Mouse (Mus musculus) lung, postnatal 0 days (tissue): ENCODE results near the gene Slc25a47. TPM values are rescaled to one million over a fixed set of nuclear protein-coding genes. Genes with fewer than 3 reads are reported as not detected.

Experiments
- ATAC-seq: fragments of 200-750 bp; cut with Nextera tagmentation; 2 replicates; pipeline ENCODE4 v1.8.0; 2017; ENCODE audit warnings: moderate library complexity
- DNase-seq: peaks from one replicate; pipeline ENCODE4 v3.0.0-alpha.2; 2016; ENCODE audit warnings: low spot score
- H3K27ac ChIP-seq: fragments of 300-500 bp; sonication (generic); 2 replicates; pipeline ENCODE4 v1.5.1; 2014; ENCODE audit warnings: antibody characterized with exemption, mild to moderate bottlenecking, low read length, mixed read lengths
- H3K27me3 ChIP-seq: fragments of 300-500 bp; sonication (generic); replicated peaks from 2 replicates; pipeline ENCODE4 v1.6.1; 2014; ENCODE audit warnings: low read length, mixed read lengths; ENCODE audit not compliant: insufficient read depth
- H3K36me3 ChIP-seq: fragments of 300-500 bp; sonication (generic); 2 replicates; pipeline ENCODE4 v1.6.1; 2014; ENCODE audit warnings: low read length, mixed read lengths; ENCODE audit not compliant: insufficient read depth
- H3K4me1 ChIP-seq: fragments of 300-500 bp; sonication (generic); 2 replicates; pipeline ENCODE4 v1.6.1; 2014; ENCODE audit warnings: antibody characterized with exemption, low read depth, low read length, mixed read lengths; ENCODE audit not compliant: insufficient read depth
- H3K4me2 ChIP-seq: fragments of 300-500 bp; sonication (generic); replicated peaks from 2 replicates; pipeline ENCODE4 v1.6.1; 2014; ENCODE audit warnings: low read depth, mild to moderate bottlenecking, low read length, moderate library complexity, mixed read lengths
- H3K4me3 ChIP-seq: fragments of 300-500 bp; sonication (generic); 2 replicates; pipeline ENCODE4 v1.5.1; 2014; ENCODE audit warnings: low read depth, low read length
- H3K9ac ChIP-seq: fragments of 300-500 bp; sonication (generic); replicated peaks from 2 replicates; pipeline ENCODE4 v1.6.1; 2014; ENCODE audit warnings: low read depth, mild to moderate bottlenecking
- H3K9me3 ChIP-seq: fragments of 300-500 bp; sonication (generic); 2 replicates; pipeline ENCODE4 v1.6.1; 2016; ENCODE audit warnings: low read length, mixed read lengths
- CTCF ChIP-seq: IDR thresholded peaks from 2 replicates; pipeline ENCODE4 v1.5.1; 2016; ENCODE audit warnings: antibody characterized with exemption, mild to moderate bottlenecking
- EP300 ChIP-seq: IDR thresholded peaks from 2 replicates; pipeline ENCODE4 v1.6.1; 2016; ENCODE audit warnings: antibody characterized with exemption, mild to moderate bottlenecking, control low read depth
- WGBS: fragments of 180-500 bp; shearing (Covaris S2); extraction: QIAGEN DNeasy Blood & Tissue Kit; methylation state at CpG from one replicate; pipeline ENCODE4 v1.1.7; 2014; 5-methylcytosine and 5-hydroxymethylcytosine counted together
- polyA plus RNA-seq: library from polyadenylated mRNA; unstranded; fragments of >200 nt; fragmentation: Nextera tagmentation; extraction: Ambion mirVana; gene quantifications from 2 replicates; pipeline ENCODE4 v1.2.1, GENCODE M21; 2015

The Slc25a47 gene
- polyA plus RNA-seq, 1 experiment from 2014 or later, result 8.5 TPM

- no peak overlapping the region for H3K9ac ChIP-seq
- H3K27ac ChIP-seq, result no peak overlapping the region
- no peaks in the 10 kb centered on the region for H3K9me3 ChIP-seq
- no peak for TF ChIP-seq CTCF
- no peak for TF ChIP-seq EP300
- H3K36me3 ChIP-seq, result no peaks in the 10 kb centered on the region; the same call in 1 of the 2 replicates
- no peak overlapping the region for H3K4me2 ChIP-seq
- 48% methylated on average over 8 of the region's 8 CpGs for WGBS
- DNase-seq, result no peak
- no peaks in the 10 kb centered on the region for H3K27me3 ChIP-seq
- no peaks in the 10 kb centered on the region for H3K4me1 ChIP-seq
- peak; percentile 32; the same call in 1 of the 2 replicates for ATAC-seq
- H3K4me3 ChIP-seq, result no peak overlapping the region
These were observed 12.8 kb upstream of the Slc25a47 start for GRCm38 (mm10) chr12:108823036-108823435.

GRCm38 (mm10) chr12:108824225-108824874, 11.5 kb upstream of the Slc25a47 start:
- Histone ChIP-seq H3K9ac (no peak overlapping the region), H3K4me1 (no peaks in the 10 kb centered on the region), H3K4me3 (no peak overlapping the region), H3K27me3 (no peaks in the 10 kb centered on the region), H3K36me3 (no peaks in the 10 kb centered on the region), H3K27ac (no peak overlapping the region), H3K4me2 (no peak overlapping the region), H3K9me3 (no peaks in the 10 kb centered on the region)
- TF ChIP-seq EP300, result no peak
- no peak for TF ChIP-seq CTCF
- DNase-seq (no peak), ATAC-seq (no peak)
- 85% methylated on average over 15 of the region's 15 CpGs for WGBS

- WGBS, result 92% methylated on average over 13 of the region's 13 CpGs
- no peak overlapping the region for H3K4me2 ChIP-seq
- ATAC-seq, result no peak
These were observed 10.2 kb upstream of the Slc25a47 start for GRCm38 (mm10) chr12:108825561-108826224.

GRCm38 (mm10) chr12:108826282-108826957, 9.4 kb upstream of the Slc25a47 start:
- WGBS, result 93% methylated on average over 19 of the region's 19 CpGs
- no peaks in the 10 kb centered on the region for H3K9me3 ChIP-seq
- H3K27ac ChIP-seq, result no peak overlapping the region
- no peaks in the 10 kb centered on the region for H3K27me3 ChIP-seq
- TF ChIP-seq CTCF (no peak), EP300 (no peak)
- no peaks in the 10 kb centered on the region for H3K36me3 ChIP-seq
- DNase-seq (no peak), ATAC-seq (no peak)
- H3K4me1 ChIP-seq, result peaks cover 11% of the 10 kb centered on the region; the same call in 1 of the 2 replicates
- H3K4me2 ChIP-seq, result no peak overlapping the region
- H3K9ac ChIP-seq, result no peak overlapping the region
- H3K4me3 ChIP-seq, result no peak overlapping the region

More at GRCm38 (mm10) chr12:108825561-108826224, 10.2 kb upstream of the Slc25a47 start:
- no peak for DNase-seq
- H3K4me3 ChIP-seq, result no peak overlapping the region
- no peaks in the 10 kb centered on the region for H3K9me3 ChIP-seq
- H3K27ac ChIP-seq, result no peak overlapping the region
- H3K9ac ChIP-seq, result no peak overlapping the region
- no peaks in the 10 kb centered on the region for H3K36me3 ChIP-seq
- peaks cover 5% of the 10 kb centered on the region; the same call in 1 of the 2 replicates for H3K4me1 ChIP-seq
- no peak for TF ChIP-seq EP300
- TF ChIP-seq CTCF, result no peak
- H3K27me3 ChIP-seq, result no peaks in the 10 kb centered on the region

GRCm38 (mm10) chr12:108826958-108827535, 8.8 kb upstream of the Slc25a47 start:
- Histone ChIP-seq H3K4me3 (no peak overlapping the region), H3K36me3 (no peaks in the 10 kb centered on the region), H3K9me3 (no peaks in the 10 kb centered on the region), H3K27ac (no peak overlapping the region), H3K9ac (no peak overlapping the region), H3K27me3 (no peaks in the 10 kb centered on the region), H3K4me1 (peaks cover 11% of the 10 kb centered on the region; the same call in 1 of the 2 replicates), H3K4me2 (no peak overlapping the region)
- WGBS, result 89% methylated on average over 28 of the region's 28 CpGs
- TF ChIP-seq CTCF, result no peak
- no peak for TF ChIP-seq EP300
- ATAC-seq (no peak), DNase-seq (no peak)

- ATAC-seq, result no peak
- Histone ChIP-seq H3K27ac (no peak overlapping the region), H3K9me3 (no peaks in the 10 kb centered on the region), H3K9ac (no peak overlapping the region), H3K4me1 (peaks cover 16% of the 10 kb centered on the region; the same call in 1 of the 2 replicates), H3K36me3 (no peaks in the 10 kb centered on the region), H3K4me3 (no peak overlapping the region), H3K27me3 (no peaks in the 10 kb centered on the region), H3K4me2 (no peak overlapping the region)
- TF ChIP-seq EP300 (no peak), CTCF (no peak)
- DNase-seq, result no peak
- WGBS, result 91% methylated on average over 6 of the region's 6 CpGs
These were observed 8.2 kb upstream of the Slc25a47 start for GRCm38 (mm10) chr12:108827641-108828040.
